Mouse (Mus musculus) small intestine, adult 2 months (tissue): ENCODE data around the gene Sufu. TPM values are rescaled to one million over a fixed set of nuclear protein-coding genes. Genes with fewer than 3 reads are reported as not detected.

ENCODE experiments used
- H3K27ac ChIP-seq: fragments of 200-500 bp; 2 replicates; pipeline ENCODE4 v1.5.1; 2012; ENCODE audit warnings: low read depth, low read length, control low read depth, inconsistent platforms; ENCODE audit not compliant: insufficient read depth
- H3K27me3 ChIP-seq: fragments of 200-500 bp; 2 replicates; pipeline ENCODE4 v1.6.1; 2012; ENCODE audit warnings: mild to moderate bottlenecking, moderate library complexity, low read length, inconsistent platforms; ENCODE audit not compliant: control insufficient read depth, insufficient read depth
- H3K36me3 ChIP-seq: fragments of 200-500 bp; 2 replicates; pipeline ENCODE4 v1.6.1; 2012; ENCODE audit warnings: mild to moderate bottlenecking, low read length, control low read depth, inconsistent platforms; ENCODE audit not compliant: control insufficient read depth, insufficient read depth
- H3K4me1 ChIP-seq: fragments of 200-500 bp; 2 replicates; pipeline ENCODE4 v1.6.1; 2012; ENCODE audit warnings: low read length, inconsistent platforms, mixed read lengths; ENCODE audit not compliant: control insufficient read depth, insufficient read depth, insufficient read length
- H3K4me3 ChIP-seq: fragments of 200-500 bp; 2 replicates; pipeline ENCODE4 v1.5.1; 2012; ENCODE audit warnings: low read depth, mild to moderate bottlenecking, control low read depth, inconsistent platforms, low read length, moderate library complexity
- CTCF ChIP-seq: fragments of 200-500 bp; IDR thresholded peaks from 2 replicates; pipeline ENCODE4 v1.5.1; 2012; ENCODE audit warnings: low read depth, mild to moderate bottlenecking, control low read depth, inconsistent platforms, low read length, moderate library complexity, mixed read lengths; ENCODE audit not compliant: insufficient replicate concordance, insufficient read length; ENCODE audit errors: extremely low read depth
- POLR2A ChIP-seq: fragments of 200-500 bp; IDR thresholded peaks from 2 replicates; pipeline ENCODE4 v1.6.1; 2012; ENCODE audit warnings: low read depth, mild to moderate bottlenecking, control low read depth, inconsistent platforms, low read length, moderate library complexity
- WGBS: fragments of 180-500 bp; shearing (Covaris S2); methylation state at CpG from one replicate; pipeline ENCODE4 v1.1.7; 2018; 5-methylcytosine and 5-hydroxymethylcytosine counted together
- polyA plus RNA-seq: library from polyadenylated mRNA; depleted of rRNA; stranded (reverse); fragments of >200 nt; gene quantifications from 2 replicates; pipeline ENCODE4 v1.2.3, GENCODE M21; 2012

The Sufu gene
- polyA plus RNA-seq, 1 experiment = 9.4 TPM

GRCm38 (mm10) chr19:46478242-46478641, 81.5 kb downstream of the Sufu start:
- Histone ChIP-seq H3K4me1 (peaks cover 22% of the 10 kb centered on the region), H3K27me3 (no peaks in the 10 kb centered on the region), H3K4me3 (no peak overlapping the region), H3K36me3 (peaks cover 5% of the 10 kb centered on the region; the same call in 1 of the 2 replicates), H3K27ac (peak overlapping the region; percentile 60)
- 70% methylated on average over 4 of the region's 4 CpGs for WGBS
- TF ChIP-seq POLR2A = no peak
- TF ChIP-seq CTCF = no peak

GRCm38 (mm10) chr19:46478826-46479225, 82.1 kb downstream of the Sufu start:
- 29% methylated on average over 5 of the region's 5 CpGs for WGBS
- TF ChIP-seq POLR2A (peak; percentile 19; the same call in 1 of the 2 replicates), CTCF (no peak)
- Histone ChIP-seq H3K4me1 (peaks cover 26% of the 10 kb centered on the region), H3K4me3 (no peak overlapping the region), H3K27me3 (no peaks in the 10 kb centered on the region), H3K36me3 (peaks cover 5% of the 10 kb centered on the region; the same call in 1 of the 2 replicates), H3K27ac (peak overlapping the region; percentile 67)

- no peak overlapping the region for H3K4me3 ChIP-seq
- peaks cover 33% of the 10 kb centered on the region for H3K4me1 ChIP-seq
These were observed 82.8 kb downstream of the Sufu start for GRCm38 (mm10) chr19:46479306-46480075.

GRCm38 (mm10) chr19:46480624-46481345, 84.1 kb downstream of the Sufu start:
- 82% methylated on average over 10 of the region's 10 CpGs for WGBS
- H3K36me3 ChIP-seq = 0 out of 2 replicates have a peak, but pooled peaks cover 2% of the 10 kb centered on the region
- peaks cover 46% of the 10 kb centered on the region for H3K4me1 ChIP-seq
- H3K4me3 ChIP-seq = no peak overlapping the region
- no peak overlapping the region for H3K27ac ChIP-seq
- TF ChIP-seq CTCF = no peak
- TF ChIP-seq POLR2A = no peak
- no peaks in the 10 kb centered on the region for H3K27me3 ChIP-seq

More at GRCm38 (mm10) chr19:46479306-46480075, 82.8 kb downstream of the Sufu start:
- peaks cover 3% of the 10 kb centered on the region; the same call in 1 of the 2 replicates for H3K36me3 ChIP-seq
- TF ChIP-seq CTCF (no peak), POLR2A (0 out of 2 replicates have a peak, but pooled peaks have one; percentile 2)
- no peaks in the 10 kb centered on the region for H3K27me3 ChIP-seq
- peak overlapping the region; percentile 67 for H3K27ac ChIP-seq
- WGBS = 62% methylated on average over 21 of the region's 21 CpGs

GRCm38 (mm10) chr19:46481352-46481751, 84.7 kb downstream of the Sufu start:
- Histone ChIP-seq H3K36me3 (0 out of 2 replicates have a peak, but pooled peaks cover 2% of the 10 kb centered on the region), H3K27me3 (no peaks in the 10 kb centered on the region), H3K4me3 (no peak overlapping the region), H3K4me1 (peaks cover 49% of the 10 kb centered on the region), H3K27ac (no peak overlapping the region)
- TF ChIP-seq POLR2A (no peak), CTCF (no peak)
- 72% methylated on average over 3 of the region's 3 CpGs for WGBS

GRCm38 (mm10) chr19:46481756-46482155, 85.1 kb downstream of the Sufu start:
- H3K4me1 ChIP-seq = peaks cover 49% of the 10 kb centered on the region
- H3K36me3 ChIP-seq = 0 out of 2 replicates have a peak, but pooled peaks cover 2% of the 10 kb centered on the region
- no peak overlapping the region for H3K4me3 ChIP-seq
- no peaks in the 10 kb centered on the region for H3K27me3 ChIP-seq
- no peak overlapping the region for H3K27ac ChIP-seq
- TF ChIP-seq POLR2A (no peak), CTCF (no peak)
- WGBS = 33% methylated on average over 4 of the region's 4 CpGs
